ENCODE assay signal across 30 mouse cellular contexts in genomic region chr17:8209696-8210095, GRCm38 (mm10). TPM values are rescaled to one million over a fixed set of nuclear protein-coding genes. Genes with fewer than 3 reads are reported as not detected.
DNase-seq lines count a peak whose midpoint lies in the region; ATAC-seq and TF ChIP-seq lines count a peak whose summit lies in the region.
"Had no signal": no experiment of that assay in that cellular context is flagged by ENCODE, and none has a peak within 500 bp of the region (broad histone marks: within the 10 kb centered on the region; RNA-seq: fewer than 3 reads in every experiment).

No protein-coding gene starts in this region.

- dilution Hi-C loops in CH12.LX (cut with MboI; ENCODE audit: extremely low pct_ligation_motif_present, extremely low pct_unique_long_range_greater_than_20kb, low sequenced_read_pairs), result no loop called here

- DNase-seq in heart, adult 11 months, result peak; percentile 25
- DNase-seq in heart, postnatal 25 days (ENCODE audit: low spot score), result no peak
- DNase-seq in CD4-positive, CD25-positive, alpha-beta regulatory T cell, adult 2 months (ENCODE audit: low read depth, low spot score), result peak; percentile 51
- no peak for DNase-seq in CH12.LX (ENCODE audit: extremely low read depth)
- no peak for DNase-seq in cerebellum, postnatal 14 days
- DNase-seq: adrenal gland, adult 2 months; adrenal gland, postnatal 14 days; cerebellum, adult 11 months; cerebellum, adult 2 months; cerebellum, postnatal 10 days; heart, adult 18-20 months; heart, postnatal 10 days; kidney, adult 2 months had no signal

- no peaks in the 10 kb centered on the region for H3K27me3 ChIP-seq in CH12.LX (replicated peaks)
- H3K27me3 ChIP-seq in forebrain, embryonic 12.5 days, result no peaks in the 10 kb centered on the region
- H3K27me3 ChIP-seq: forebrain, embryonic 15.5 days had no signal

- in situ Hi-C loops in CH12.LX (cut with MboI; ENCODE audit: low pct_ligation_motif_present, low pct_unique_long_range_greater_than_20kb, low sequenced_read_pairs), result loop anchor here (5.0 kb wide), 1 partner anchor 38 kb away; no protein-coding TSS in a partner anchor

- no peak overlapping the region for H3K4me3 ChIP-seq in CH12.LX (replicated peaks in 1 of 3; ENCODE audit: low read depth in 2 of 3, low read length in 2 of 3, poor library complexity in 1 of 3)
- no peak overlapping the region for H3K4me3 ChIP-seq in forebrain, embryonic 12.5 days (replicated peaks)
- H3K4me3 ChIP-seq: forebrain, embryonic 10.5 days; forebrain, embryonic 15.5 days; heart, embryonic 12.5 days; heart, embryonic 15.5 days; hindbrain, embryonic 13.5 days had no signal

- TF ChIP-seq POLR2A in CH12.LX (IDR thresholded peaks at IDR 0.05; ENCODE audit: low read depth, low read length), result no peak

- H3K36me3 ChIP-seq in CH12.LX (replicated peaks in 1 of 2; ENCODE audit: control insufficient read depth in 1 of 2, insufficient read depth in 1 of 2, low read length in 1 of 2), result no peaks in the 10 kb centered on the region
- H3K36me3 ChIP-seq in forebrain, embryonic 12.5 days (replicated peaks), result no peaks in the 10 kb centered on the region
- H3K36me3 ChIP-seq: forebrain, embryonic 10.5 days; forebrain, embryonic 15.5 days; heart, embryonic 12.5 days; heart, embryonic 15.5 days; hindbrain, embryonic 13.5 days had no signal

- H3K9ac ChIP-seq in CH12.LX (ENCODE audit: insufficient read depth, low read depth), result no peak overlapping the region
- no peak overlapping the region for H3K9ac ChIP-seq in forebrain, embryonic 12.5 days
- H3K9ac ChIP-seq: forebrain, embryonic 15.5 days; heart, embryonic 12.5 days; heart, embryonic 15.5 days; hindbrain, embryonic 13.5 days had no signal

- H3K9me3 ChIP-seq in CH12.LX (replicated peaks; ENCODE audit: low read length), result peaks cover 8% of the 10 kb centered on the region
- no peaks in the 10 kb centered on the region for H3K9me3 ChIP-seq in forebrain, embryonic 12.5 days
- H3K9me3 ChIP-seq: forebrain, embryonic 10.5 days; forebrain, embryonic 15.5 days; G1E; heart, embryonic 12.5 days; heart, embryonic 15.5 days; hindbrain, embryonic 13.5 days had no signal

- peak overlapping the region; percentile 44; the same call in 1 of the 2 replicates for H3K27ac ChIP-seq in CH12.LX (ENCODE audit: insufficient read depth, low read depth)
- no peak overlapping the region for H3K27ac ChIP-seq in forebrain, embryonic 12.5 days
- H3K27ac ChIP-seq: forebrain, embryonic 10.5 days; forebrain, embryonic 15.5 days; heart, embryonic 15.5 days; hindbrain, embryonic 13.5 days had no signal

- H3K79me2 ChIP-seq in CH12.LX (replicated peaks; ENCODE audit: control insufficient read depth, extremely low read depth, insufficient read depth, poor library complexity, severe bottlenecking), result no peaks in the 10 kb centered on the region

- TF ChIP-seq CTCF in CH12.LX (conservative IDR thresholded peaks at IDR 0.05 in 1 of 2, IDR thresholded peaks at IDR 0.05 in 1 of 2; ENCODE audit: low read depth in 2 of 2, low read length in 2 of 2), result no peak

- peak overlapping the region; percentile 32 for H3K4me2 ChIP-seq in CH12.LX (ENCODE audit: insufficient read depth, low read depth, poor library complexity, severe bottlenecking)
- no peak overlapping the region for H3K4me2 ChIP-seq in forebrain, embryonic 12.5 days
- H3K4me2 ChIP-seq: forebrain, embryonic 15.5 days; heart, embryonic 12.5 days; heart, embryonic 15.5 days; hindbrain, embryonic 13.5 days had no signal

- TF ChIP-seq RAD21 in CH12.LX (IDR thresholded peaks at IDR 0.05; ENCODE audit: low read depth, low read length), result no peak

- 86% methylated on average over 2 of the region's 2 CpGs for WGBS in forebrain, embryonic 12.5 days

- intact Hi-C loops in heart, postnatal 25 days (cut with DNase I), result no loop called here

- no peak for TF ChIP-seq EP300 in CH12.LX (IDR thresholded peaks at IDR 0.05; ENCODE audit: low read length)

- peaks cover 21 to 50% of the 10 kb centered on the region in 2 experiments for H3K4me1 ChIP-seq in CH12.LX (ENCODE audit: control insufficient read depth in 1 of 2, insufficient read depth in 2 of 2)
- no peaks in the 10 kb centered on the region for H3K4me1 ChIP-seq in forebrain, embryonic 12.5 days
- H3K4me1 ChIP-seq: forebrain, embryonic 10.5 days; forebrain, embryonic 15.5 days; heart, embryonic 12.5 days; heart, embryonic 15.5 days; hindbrain, embryonic 13.5 days had no signal

- ATAC-seq in inflammation-experienced regulatory T-cells, adult 6 months, result peak; percentile 74
- ATAC-seq in forebrain, embryonic 12.5 days (ENCODE audit: low FRiP score), result no peak
- ATAC-seq: forebrain, embryonic 15.5 days; hindbrain, embryonic 16.5 days; intestine, postnatal 0 days; Patski had no signal

TF ChIP-seq in CH12.LX, 34 proteins besides CTCF, POLR2A, EP300 and RAD21:
- TF ChIP-seq MAFK (IDR thresholded peaks at IDR 0.05; ENCODE audit: insufficient replicate concordance, low read length), result no peak
- TF ChIP-seq JUND (conservative IDR thresholded peaks at IDR 0.05; ENCODE audit: low read depth, low read length), result no peak
- TF ChIP-seq NRF1 (IDR thresholded peaks at IDR 0.05; ENCODE audit: low read depth, low read length), result no peak
- no peak for TF ChIP-seq KAT2A (IDR thresholded peaks at IDR 0.05; ENCODE audit: insufficient replicate concordance, low read length)
- no peak for TF ChIP-seq POLR2AphosphoS2 (IDR thresholded peaks at IDR 0.05; ENCODE audit: low read depth, low read length)
- TF ChIP-seq UBTF (IDR thresholded peaks at IDR 0.05; ENCODE audit: low read depth, low read length), result no peak
- no peak for TF ChIP-seq USF1 (IDR thresholded peaks at IDR 0.05; ENCODE audit: low read depth, low read length)

RNA-seq across cellular contexts. Expression of gene Ccr6, which starts 26.1 kb away (rescaled TPM):
- total RNA-seq in heart, postnatal 25 days (2021), result not detected
- total RNA-seq in CH12.LX (2012; rRNA removed) (1.5 and 1.8 TPM in 2 replicates), CH12.LX (2014; rRNA removed) (4.1 and 5.2 TPM in 2 replicates)
- polyA plus RNA-seq in CH12.LX (2012; ENCODE audit: insufficient read length, low read depth), result 8.0 TPM in 2 replicates
- 100 to 1,000 TPM in 2 of 3 experiments, 10 to 100 TPM in 1; 42.1 to 112 (median 100) TPM for polyA plus RNA-seq in inflammation-experienced regulatory T-cells, adult 6 months (2017; shearing (Covaris generic))
- polyA plus RNA-seq in forebrain, embryonic 12.5 days (2016; fragmentation: Nextera tagmentation; extraction: Ambion mirVana), result not detected in 2 replicates
- total RNA-seq: adrenal gland, adult 2 months; adrenal gland, postnatal 14 days; adrenal gland, postnatal 4 days; G1E; gastrocnemius, adult 8-10 months; gastrocnemius, postnatal 4 days; heart, postnatal 10 days; hematopoietic stem cell, adult 5-6 weeks had no signal
- polyA plus RNA-seq: cerebellum, adult 2 months; embryonic facial prominence, embryonic 11.5 days; embryonic facial prominence, embryonic 14.5 days; forebrain, embryonic 10.5 days; forebrain, embryonic 15.5 days; G1E; heart, embryonic 12.5 days; hindbrain, embryonic 13.5 days; hindbrain, embryonic 16.5 days; Patski had no signal

RNA-seq across cellular contexts. Expression of gene Fgfr1op, which starts 44.4 kb away (rescaled TPM):
- 10 to 100 TPM; 12.3 to 13.8 TPM for total RNA-seq in heart, postnatal 25 days (2021)
- total RNA-seq in CH12.LX (2012; rRNA removed) (29.8 and 34.7 TPM in 2 replicates), CH12.LX (2014; rRNA removed) (56.3 and 60.7 TPM in 2 replicates)
- polyA plus RNA-seq in CH12.LX (2012; ENCODE audit: insufficient read length, low read depth), result 46.9 and 55.3 TPM in 2 replicates
- 10 to 100 TPM; 22.8 to 31.0 (median 24.2) TPM for polyA plus RNA-seq in inflammation-experienced regulatory T-cells, adult 6 months (2017; shearing (Covaris generic))
- polyA plus RNA-seq in forebrain, embryonic 12.5 days (2016; fragmentation: Nextera tagmentation; extraction: Ambion mirVana), result 39.6 and 41.6 TPM in 2 replicates

Comparison
In these comparisons a context has a peak if more than half of its experiments do, and no peak if none do; other contexts are left out.
1. DNase-seq: peak in heart, adult 11 months (single experiment) and CD4-positive, CD25-positive, alpha-beta regulatory T cell, adult 2 months (single experiment); none in heart, postnatal 25 days (single experiment), CH12.LX (single experiment) and cerebellum, postnatal 14 days (0 of 2).